Mouse (Mus musculus) ES-E14 (cell line): ENCODE data around the gene Nfam1.

Experiments
- MAFK ChIP-seq: IDR thresholded peaks from 2 replicates; pipeline ENCODE4 v1.6.1; 2014; ENCODE audit warnings: mild to moderate bottlenecking, low read depth, low read length, inconsistent platforms; ENCODE audit not compliant: insufficient read depth
- ZNF384 ChIP-seq: IDR thresholded peaks from 2 replicates; pipeline ENCODE4 v1.6.1; 2012; ENCODE audit warnings: low read depth, low read length, inconsistent platforms

DNA sequence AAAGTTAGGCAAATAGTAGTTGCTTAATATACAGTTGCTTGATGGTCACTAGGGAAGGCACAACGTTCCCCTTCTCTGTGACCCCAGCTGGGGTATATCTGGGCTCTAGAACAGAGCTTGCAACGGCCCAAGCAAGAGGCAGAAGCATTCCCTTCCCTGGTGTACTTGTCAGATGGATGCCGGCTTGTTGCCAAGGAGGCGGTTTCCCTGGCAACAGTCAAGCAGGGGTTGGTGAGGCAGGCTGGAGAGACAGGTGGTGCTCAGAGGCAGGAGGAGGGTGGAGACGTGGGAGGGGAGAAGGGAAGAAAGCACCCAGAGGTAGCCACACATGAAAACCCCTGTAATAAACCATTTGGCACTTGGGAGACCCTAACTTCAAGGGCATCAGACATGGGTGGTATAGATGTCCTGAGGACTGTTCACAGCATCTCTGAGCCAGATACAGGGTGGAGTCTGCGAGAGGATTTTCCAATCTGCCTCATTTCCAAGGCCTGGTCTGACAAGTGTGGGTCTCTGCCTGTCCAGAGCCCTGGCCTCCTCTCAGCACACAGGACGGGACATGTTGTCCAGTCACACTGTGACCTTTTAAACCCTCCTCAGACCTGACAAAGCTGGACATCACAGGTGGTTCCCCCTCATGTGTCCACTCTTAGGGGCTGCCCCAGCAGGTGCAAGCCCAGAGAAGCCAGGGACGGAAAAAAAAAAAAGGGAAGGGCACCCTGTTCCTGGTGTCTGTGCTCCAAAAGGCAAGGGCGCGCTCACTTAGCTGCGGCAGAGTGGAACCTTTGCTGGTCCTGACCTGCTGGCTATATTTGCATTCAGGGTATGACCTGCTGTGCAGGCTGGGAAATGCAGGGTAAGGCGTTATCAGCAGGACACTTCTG, 30.2 kb downstream of the Nfam1 start:
- no peak for TF ChIP-seq ZNF384
- no peak for TF ChIP-seq MAFK
